Mouse (Mus musculus): ENCODE measurements around the gene Btbd35f5.
"Not testable (repeated sequence)": the region's sequence is repeated elsewhere in the genome, so short reads cannot be mapped to it uniquely, and the experiment has no call there.

Gene Btbd35f5

GRCm38 (mm10) chrX:32973597-32973996 is at the start of gene Btbd35f5:
Gene Btbd35f5, plus strand, starts transcription at chrX:32973897.
- not testable (repeated sequence) for DNase-seq (ENCODE audit: low read depth, low spot score)

- not testable (repeated sequence) for DNase-seq (ENCODE audit: low read depth, low spot score)
Observed at GRCm38 (mm10) chrX:32941468-32941867, 32.2 kb upstream of the Btbd35f5 start, which contains the start of gene Gm21789. Gene Gm21789, plus strand, starts transcription at chrX:32941768.
